Mouse (Mus musculus) CD4-positive naive resting alpha-beta T cell, adult 76 days (primary cell): ENCODE measurements around the gene Ppil6. TPM values are rescaled to one million over a fixed set of nuclear protein-coding genes. Genes with fewer than 3 reads are reported as not detected.

Source experiments
- total RNA-seq: library from RNA; stranded (reverse); gene quantifications from one replicate; pipeline ENCODE4 v1.2.4, GENCODE M21; 2023

The Ppil6 gene
- not detected for total RNA-seq

GRCm38 (mm10) chr10:41489708-41490517, at the start of gene Ppil6, which contains the start of gene Smpd2:
Ppil6 (plus strand) TSS chr10:41490439.
Smpd2 (minus strand) TSS chr10:41490369.

GRCm38 (mm10) chr10:41450137-41450670, 40.0 kb upstream of the Ppil6 start, which contains the start of gene Zbtb24:
Zbtb24 (plus strand) TSS chr10:41450383.

GRCm38 (mm10) chr10:41476171-41477017, 13.8 kb upstream of the Ppil6 start, which contains the start of gene Mical1:
Mical1 (plus strand) TSS chr10:41476314.

GRCm38 (mm10) chr10:41518981-41519618, 28.9 kb downstream of the Ppil6 start, which contains the start of gene Cd164:
Cd164 (plus strand) TSS chr10:41519414.

Other genes with a start within 250 kb of the Ppil6 start
- 20.0 TPM for gene Fig4, start 187.2 kb upstream of the Ppil6 start, total RNA-seq
- gene Ak9, start 186.5 kb upstream of the Ppil6 start, total RNA-seq = not detected
- gene Zbtb24, start 40.1 kb upstream of the Ppil6 start, total RNA-seq = 30.7 TPM
- gene Mical1, start 14.1 kb upstream of the Ppil6 start, total RNA-seq = 192 TPM
- 17.9 TPM for gene Smpd2, start 70 bp upstream of the Ppil6 start, total RNA-seq
- gene Cd164, start 29.0 kb downstream of the Ppil6 start, total RNA-seq = 274 TPM
- gene Ccdc162, start 226.2 kb downstream of the Ppil6 start, total RNA-seq = 2.9 TPM